Mouse (Mus musculus) cerebellum, postnatal 10 days (tissue): ENCODE data around the gene Carf.
"Not testable (repeated sequence)": the region's sequence is repeated elsewhere in the genome, so short reads cannot be mapped to it uniquely, and the experiment has no call there.

ENCODE experiments used
- DNase-seq, 2 experiments: peaks; one replicate each; pipeline ENCODE4 v3.0.0; 2021; ENCODE audit warnings: mixed read lengths in 2 of 2

The Carf gene

DNA sequence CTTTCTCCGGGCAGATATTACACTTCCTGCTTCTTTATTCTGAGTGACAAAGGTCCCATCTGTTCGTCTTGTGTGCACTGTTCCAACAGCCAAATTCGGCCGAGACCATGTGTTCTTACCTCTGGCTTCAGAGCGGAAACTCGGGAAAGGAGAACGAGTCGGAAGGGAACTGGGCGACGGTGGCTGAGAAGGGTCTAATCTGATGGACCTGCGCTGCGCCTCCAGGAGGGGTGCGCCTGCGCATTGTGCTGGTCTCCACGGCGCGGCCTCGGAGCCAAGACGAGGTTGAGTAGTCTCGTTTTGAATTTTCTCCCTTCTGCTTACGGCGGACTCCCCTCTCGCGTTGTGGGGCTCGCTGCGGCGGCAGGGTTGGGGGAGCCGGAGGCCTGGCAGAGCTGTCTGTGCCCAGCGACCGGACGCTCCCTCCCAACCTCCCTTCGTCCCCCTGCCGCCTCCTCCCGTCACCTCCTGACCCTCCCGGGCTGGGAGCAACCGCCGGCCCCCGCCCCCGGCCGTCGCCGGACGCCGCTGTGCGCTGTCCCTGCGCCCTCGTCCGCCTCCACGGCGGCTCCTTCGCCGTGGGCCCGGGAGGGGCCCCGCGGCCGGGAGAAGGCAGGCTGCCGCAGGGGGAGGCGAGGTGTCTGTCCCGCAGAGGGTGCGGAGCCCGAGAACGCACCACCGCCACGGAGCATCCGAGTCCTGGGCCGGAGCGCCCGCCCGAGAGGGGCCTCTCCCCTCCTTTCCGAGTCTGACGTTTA is at the start of gene Carf, which contains the start of gene Wdr12:
Gene Carf (plus strand): TSS at position 224 of the 758 bp plus-strand sequence.
Gene Wdr12 (minus strand): TSS at position 622 of the 758 bp plus-strand sequence.
- peak; percentile 98 to 99 for DNase-seq

- DNase-seq: no peak
Observed at GRCm38 (mm10) chr1:60054659-60055058, 43.4 kb upstream of the Carf start.

DNA sequence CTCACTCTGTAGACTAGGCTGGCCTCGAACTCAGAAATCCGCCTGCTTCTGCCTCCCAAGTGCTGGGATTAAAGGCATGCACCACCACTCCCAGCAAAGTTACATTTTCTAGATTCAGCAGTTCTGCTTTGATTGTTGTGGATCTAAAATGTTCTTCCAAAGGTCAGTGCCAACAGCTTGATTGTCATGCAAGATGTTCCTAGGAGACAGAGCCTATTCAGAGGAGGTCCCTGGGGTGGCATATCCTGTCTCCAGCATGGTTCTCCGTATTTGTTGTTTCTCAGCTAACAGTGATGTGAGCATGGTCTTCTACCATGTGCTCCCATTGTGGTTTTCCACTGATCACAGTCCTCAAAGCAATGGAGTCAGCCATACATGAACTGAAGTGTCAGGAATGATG is 41.7 kb upstream of the Carf start:
- no peak for DNase-seq

DNA sequence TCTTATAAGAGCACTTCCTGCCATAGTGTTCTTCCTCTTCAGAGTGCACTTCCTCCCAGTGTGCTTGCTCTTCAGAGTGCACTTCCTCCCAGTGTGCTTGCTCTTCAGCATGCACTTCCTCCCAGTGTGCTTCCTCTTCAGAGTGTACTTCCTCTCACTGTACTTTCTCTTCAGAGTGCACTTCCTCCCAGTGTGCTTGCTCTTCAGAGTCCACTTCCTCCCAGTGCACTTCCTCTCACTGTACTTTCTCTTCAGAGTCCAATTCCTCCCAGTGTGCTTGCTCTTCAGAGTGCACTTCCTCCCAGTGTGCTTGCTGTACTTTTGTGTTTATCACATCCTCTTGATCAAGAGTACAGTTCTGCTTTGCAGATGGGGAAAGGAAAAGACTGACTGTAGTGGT is 27.3 kb upstream of the Carf start:
- not testable (repeated sequence) for DNase-seq

DNA sequence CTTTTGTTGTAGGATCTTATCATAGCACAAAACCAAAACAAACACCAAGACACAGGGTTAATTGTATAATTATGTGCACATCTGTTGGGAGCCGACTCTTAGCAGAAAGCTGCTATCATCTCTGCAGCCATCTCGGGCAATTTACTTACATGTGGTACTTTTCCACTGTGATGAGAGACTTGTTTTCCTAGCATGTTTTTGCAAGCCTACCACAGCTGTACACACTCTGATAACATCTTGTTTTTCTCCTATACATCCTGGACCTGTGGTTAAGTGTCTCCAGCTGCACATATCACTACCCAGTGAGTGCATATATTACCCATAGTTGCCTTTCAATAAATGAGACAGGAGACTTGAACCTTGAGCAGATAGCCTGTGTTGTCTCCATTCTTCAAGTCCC is 23.1 kb upstream of the Carf start:
- no peak for DNase-seq

DNA sequence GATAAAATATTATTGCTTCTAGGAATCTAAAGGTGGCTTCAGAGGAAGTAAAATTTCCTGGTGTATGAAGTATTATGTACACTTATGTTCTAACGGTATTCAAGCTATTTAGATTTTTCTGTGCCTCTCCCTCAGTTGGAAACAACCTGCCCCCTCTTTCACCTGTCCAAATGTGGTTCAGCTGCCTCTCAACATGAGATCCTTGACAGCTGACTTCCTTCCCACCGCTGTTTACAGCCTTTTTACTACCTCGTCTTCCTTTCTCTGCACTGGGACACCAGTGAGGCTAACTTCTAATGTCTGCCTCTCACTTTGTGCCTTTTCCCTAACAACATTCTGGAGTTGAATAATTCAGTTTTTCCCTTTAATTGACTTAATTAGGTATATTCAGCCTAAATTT is 22.5 kb upstream of the Carf start:
- no peak for DNase-seq

DNA sequence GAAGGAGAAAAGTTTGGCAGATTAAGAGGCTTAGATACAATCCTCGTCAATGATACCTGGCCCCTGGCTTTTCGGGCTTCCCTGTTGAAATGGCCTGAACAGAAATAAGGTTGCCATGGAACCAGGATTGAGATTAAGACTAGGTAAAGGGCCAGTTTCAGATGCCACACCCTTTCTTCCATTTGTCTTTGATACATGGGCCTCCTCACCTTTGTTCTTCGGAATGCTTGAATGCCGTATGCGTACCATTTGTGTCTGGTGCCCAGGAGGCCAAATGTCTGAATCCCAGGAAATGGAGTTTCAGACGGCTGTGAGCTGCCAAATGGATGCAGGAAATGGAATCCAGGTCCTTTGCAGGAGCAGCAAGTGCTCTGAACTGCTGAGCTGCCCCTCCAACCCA is 21.6 kb upstream of the Carf start:
- DNase-seq: no peak

- peak; percentile 6 to 21 for DNase-seq
Observed at GRCm38 (mm10) chr1:60096572-60097276, 1.3 kb upstream of the Carf start.

- peak; percentile 72 to 74 for DNase-seq
Observed at GRCm38 (mm10) chr1:60097277-60098023, 597 bp upstream of the Carf start.

GRCm38 (mm10) chr1:60098839-60099238 is 792 bp downstream of the Carf start:
- DNase-seq: peak in 1 of 2 experiments; percentile 4

DNA sequence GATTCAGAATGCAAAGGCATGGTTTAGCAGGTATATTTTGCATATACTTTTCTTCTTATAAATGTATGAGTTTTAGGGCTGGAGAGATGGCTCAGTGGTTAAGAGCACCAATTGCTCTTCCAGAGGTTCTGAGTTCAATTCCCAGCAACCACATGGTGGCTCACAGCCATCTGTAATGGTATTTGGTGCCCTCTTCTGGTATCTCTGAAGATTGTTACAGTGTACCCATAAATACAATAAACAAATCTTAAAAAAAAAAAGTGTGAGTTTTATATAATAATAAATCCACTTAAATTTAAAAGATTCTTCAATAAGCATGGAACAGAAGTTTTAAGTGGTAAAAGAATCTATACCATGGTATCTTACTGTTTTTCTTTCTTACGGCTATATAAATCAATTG is 6.5 kb downstream of the Carf start:
- DNase-seq: no peak

DNA sequence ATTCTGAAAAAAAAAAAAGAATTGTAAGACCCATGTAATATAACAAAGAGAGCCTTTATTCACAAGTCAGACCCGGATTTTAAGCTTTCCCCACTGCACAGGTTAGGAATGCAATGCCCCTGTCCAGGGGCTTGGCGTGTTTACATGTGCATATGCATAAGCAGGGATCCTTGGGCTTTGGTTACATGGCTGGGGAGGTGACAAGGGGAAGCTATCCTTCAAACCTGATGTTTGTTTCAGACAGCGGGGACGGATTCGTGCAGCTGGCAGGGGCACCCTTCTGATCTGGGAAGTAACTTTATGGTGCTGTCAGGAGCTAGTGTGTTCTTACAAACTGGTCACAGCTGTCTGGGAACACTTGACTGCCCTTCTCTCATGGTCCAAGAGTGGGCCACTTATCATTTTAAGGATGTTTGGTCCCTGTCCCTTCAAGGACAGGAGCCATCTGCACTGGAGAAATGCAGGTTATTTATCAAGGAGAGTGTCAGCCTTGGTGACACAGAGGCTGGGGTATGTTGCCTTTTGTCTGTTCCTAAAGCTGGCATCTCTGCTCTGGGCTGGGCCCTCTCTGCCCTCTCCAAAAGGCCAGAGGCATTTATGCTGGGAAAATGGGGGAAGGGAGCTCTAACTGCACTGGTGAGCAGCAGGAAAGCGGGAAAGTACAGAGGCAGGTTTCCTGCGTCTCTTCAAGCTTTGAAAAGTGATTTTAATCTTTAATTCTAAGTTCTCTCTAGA is 19.8 kb downstream of the Carf start:
- no peak for DNase-seq

DNA sequence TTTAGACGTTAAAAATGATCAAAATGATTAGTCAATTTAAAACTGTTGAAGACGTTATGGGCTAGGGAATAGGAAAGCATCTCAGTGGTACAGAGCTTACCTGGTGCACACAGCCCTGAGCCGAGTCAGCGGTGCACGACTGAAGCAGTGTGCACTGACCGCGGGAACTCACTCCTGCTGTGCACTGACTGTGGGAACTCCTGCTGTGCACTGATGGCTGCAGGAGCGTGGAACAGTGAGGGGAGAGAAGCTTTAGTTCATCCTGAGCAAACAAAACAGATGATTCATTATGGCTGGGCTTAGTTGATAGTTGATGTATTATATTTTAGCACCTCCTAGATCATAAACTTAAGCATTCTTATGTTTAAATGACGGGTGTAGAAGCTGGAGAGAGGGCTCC is 39.3 kb downstream of the Carf start:
- no peak for DNase-seq

- DNase-seq: no peak
Observed at GRCm38 (mm10) chr1:60152700-60153099, 54.7 kb downstream of the Carf start.

GRCm38 (mm10) chr1:60156651-60157050 is 58.6 kb downstream of the Carf start:
- DNase-seq: no peak

DNA sequence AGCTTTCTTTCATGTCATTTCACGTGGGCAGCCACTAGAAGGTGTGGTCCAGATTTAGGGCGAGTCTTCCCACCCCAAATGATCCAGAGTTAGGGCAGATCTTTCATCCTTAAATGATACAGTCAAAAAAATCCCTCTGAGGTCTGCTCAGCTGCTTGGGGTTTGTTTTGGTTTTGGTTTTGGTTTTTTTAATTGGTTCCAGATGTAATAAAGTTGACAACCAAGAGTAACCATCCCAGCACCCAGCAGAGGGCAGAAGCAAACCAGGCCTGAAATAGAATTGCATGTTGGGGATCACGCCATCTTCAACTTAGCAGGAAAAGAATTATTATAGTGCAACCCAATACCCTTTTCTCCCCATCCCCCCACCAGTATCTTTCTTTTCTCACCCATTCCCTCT is 60.4 kb downstream of the Carf start:
- peak; percentile 16 to 23 for DNase-seq

- no peak for DNase-seq
Observed at GRCm38 (mm10) chr1:60163676-60164075, 65.6 kb downstream of the Carf start.

DNA sequence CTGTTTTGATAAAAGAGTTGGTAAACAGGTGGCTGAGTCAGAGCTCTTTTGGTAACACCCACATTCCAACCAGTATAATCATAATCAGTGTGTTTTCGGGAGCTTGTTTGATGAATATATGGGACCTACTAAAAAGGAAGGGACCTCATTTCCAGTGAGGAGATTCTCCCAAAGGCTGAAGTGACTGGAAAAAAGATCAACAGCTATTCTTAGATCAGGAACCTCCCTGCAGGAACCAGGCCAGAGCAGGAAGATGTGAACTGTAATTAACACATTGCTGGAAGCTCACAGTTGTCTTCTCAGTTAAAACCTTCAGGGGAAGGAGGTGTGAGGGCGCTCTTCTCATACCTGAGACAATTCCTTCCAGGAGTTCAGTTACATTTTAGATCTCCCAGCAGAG is 71.6 kb downstream of the Carf start:
- no peak for DNase-seq

DNA sequence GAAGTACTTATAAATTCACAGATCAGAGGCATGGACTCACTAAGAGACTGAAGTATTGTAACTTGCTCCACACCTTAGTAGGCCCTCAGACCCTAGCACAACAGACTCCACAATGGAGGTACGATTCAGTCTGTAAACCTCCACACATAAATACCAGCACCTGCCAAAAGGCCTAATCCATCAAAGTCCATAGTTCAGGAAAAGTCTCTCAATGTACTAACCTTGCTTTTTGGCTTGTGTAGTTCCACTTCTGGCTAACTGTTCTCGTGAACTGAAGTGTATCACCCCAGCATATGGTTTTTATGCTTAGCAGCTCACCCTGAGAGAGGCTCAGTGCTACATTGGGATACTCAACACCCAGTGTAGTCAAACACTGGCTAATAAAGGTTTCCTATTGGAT is 72.2 kb downstream of the Carf start:
- DNase-seq: no peak

- DNase-seq: no peak
Observed at GRCm38 (mm10) chr1:60173119-60173518, 75.1 kb downstream of the Carf start.

DNA sequence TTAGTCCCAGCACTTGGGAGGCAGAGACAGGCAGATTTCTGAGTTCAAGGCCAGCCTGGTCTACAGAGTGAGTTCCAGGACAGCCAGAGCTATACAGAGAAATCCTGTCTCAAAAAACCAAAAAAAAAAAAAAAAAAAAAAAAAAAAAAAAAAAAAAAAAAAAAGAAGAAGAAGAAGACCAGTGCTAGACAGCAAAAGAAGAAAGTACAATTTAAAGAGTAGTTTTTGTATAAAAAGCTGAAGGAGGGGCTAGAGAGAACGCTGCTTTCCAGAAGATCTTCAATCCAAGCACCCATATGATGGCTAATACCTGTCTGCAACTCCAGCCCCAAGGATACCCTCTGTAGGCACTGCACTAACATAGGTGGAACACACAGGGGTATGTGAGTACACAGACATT is 79.8 kb downstream of the Carf start:
- DNase-seq: not testable (repeated sequence)

DNA sequence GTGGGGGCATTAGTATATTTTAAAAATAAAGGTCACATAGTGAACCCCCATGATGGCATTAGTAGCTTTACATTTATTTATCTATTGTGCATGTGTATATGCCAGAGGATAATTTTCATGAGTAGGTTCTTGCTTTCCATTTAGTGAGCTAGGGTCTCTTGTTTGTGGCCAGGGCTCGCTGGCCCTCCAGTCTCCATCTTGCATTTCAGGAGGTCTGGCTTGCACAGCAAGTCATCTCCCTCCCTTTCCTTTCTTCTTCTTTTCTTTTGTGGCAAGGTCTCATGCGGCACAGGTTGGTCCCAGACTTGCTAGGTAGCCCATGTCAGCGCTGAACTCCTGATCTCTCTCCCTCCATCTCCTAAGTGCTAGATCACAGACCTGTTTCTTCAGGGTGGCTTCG is 81.3 kb downstream of the Carf start:
- peak; percentile 8 to 9 for DNase-seq
